Comparison of ENCODE assay signal across 8 mouse cellular contexts in genomic region chr4:21776091-21776945, GRCm38 (mm10). TPM values are rescaled to one million over a fixed set of nuclear protein-coding genes. Genes with fewer than 3 reads are reported as not detected.
A peak's percentile ranks its signal among the peaks of the same experiment; 100 is the strongest.
DNase-seq lines count a peak whose midpoint lies in the region; ATAC-seq lines count a peak whose summit lies in the region.

No protein-coding gene starts in this region.

- peak overlapping the region; percentile 86 for H3K9ac ChIP-seq in intestine, embryonic 15.5 days

- no peaks in the 10 kb centered on the region for H3K36me3 ChIP-seq in intestine, embryonic 15.5 days

- H3K4me2 ChIP-seq in intestine, embryonic 15.5 days (replicated peaks): peak overlapping the region; percentile 81

- no peaks in the 10 kb centered on the region for H3K9me3 ChIP-seq in intestine, embryonic 15.5 days

- intact Hi-C loops in left cerebral cortex, postnatal 14 days (cut with DNase I): no loop called here

- WGBS in intestine, embryonic 15.5 days: under 1% methylated on average over 46 of the region's 46 CpGs

- H3K4me3 ChIP-seq in intestine, embryonic 15.5 days (replicated peaks): peak overlapping the region; percentile 74

- peak; percentile 82 for DNase-seq in adrenal gland, adult 8-10 months
- peak; percentile 84 for DNase-seq in embryo, embryonic 11.5 days (ENCODE audit: low read depth, low spot score)
- peak; percentile 92 for DNase-seq in gastrocnemius, postnatal 25 days
- peak; percentile 89 to 90 for DNase-seq in left cerebral cortex, postnatal 14 days (ENCODE audit: low spot score in 2 of 2)
- DNase-seq in right cerebral cortex, postnatal 25 days: peak; percentile 89
- peak; percentile 87 to 91 for DNase-seq in urinary bladder, postnatal 36 days (ENCODE audit: low spot score in 2 of 2)

- peak; percentile 98 for ATAC-seq in intestine, embryonic 15.5 days
- peak; percentile 87 for ATAC-seq in megakaryocyte-erythroid progenitor cell, adult 5-6 weeks (replicated peaks; ENCODE audit: low FRiP score, low TSS enrichment, poor library complexity, severe bottlenecking)

- H3K4me1 ChIP-seq in intestine, embryonic 15.5 days (replicated peaks): peaks cover 5% of the 10 kb centered on the region; the same call in 1 of the 2 replicates

- no peaks in the 10 kb centered on the region for H3K27me3 ChIP-seq in intestine, embryonic 15.5 days (replicated peaks)

- peak overlapping the region; percentile 45; the same call in 1 of the 2 replicates for H3K27ac ChIP-seq in intestine, embryonic 15.5 days

RNA-seq across cellular contexts. Expression of gene Tstd3, which starts 9.3 kb away (rescaled TPM):
- 10 to 100 TPM in 2 of 4 experiments, 1 to 10 TPM in 2; 7.7 to 14.2 (median 9.8) TPM for total RNA-seq in adrenal gland, adult 8-10 months (2022)
- total RNA-seq in gastrocnemius, postnatal 25 days (2021): 10 to 100 TPM; 13.1 to 13.5 TPM
- 14.6 and 15.2 TPM in 2 replicates for polyA plus RNA-seq in intestine, embryonic 15.5 days (2015; fragmentation: Nextera tagmentation; extraction: Ambion mirVana)
- total RNA-seq in left cerebral cortex, postnatal 14 days (2021): 10 to 100 TPM; 17.9 to 18.6 TPM
- total RNA-seq in megakaryocyte-erythroid progenitor cell, adult 5-6 weeks (2014; fragmentation: Nextera tagmentation): 19.8 and 27.1 TPM in 2 replicates
- total RNA-seq in megakaryocyte-erythroid progenitor cell, adult 5-6 weeks (2017): 9.8 and 19.3 TPM in 2 replicates

RNA-seq across cellular contexts. Expression of gene Usp45, which starts 9.4 kb away (rescaled TPM):
- total RNA-seq in adrenal gland, adult 8-10 months (2022): 10 to 100 TPM; 20.7 to 32.5 (median 25.3) TPM
- 10 to 100 TPM; 17.2 to 17.4 TPM for total RNA-seq in gastrocnemius, postnatal 25 days (2021)
- polyA plus RNA-seq in intestine, embryonic 15.5 days (2015; fragmentation: Nextera tagmentation; extraction: Ambion mirVana): 7.0 and 7.6 TPM in 2 replicates
- 10 to 100 TPM; 36.7 to 42.9 TPM for total RNA-seq in left cerebral cortex, postnatal 14 days (2021)
- total RNA-seq in megakaryocyte-erythroid progenitor cell, adult 5-6 weeks (2014; fragmentation: Nextera tagmentation): 40.5 and 63.1 TPM in 2 replicates
- total RNA-seq in megakaryocyte-erythroid progenitor cell, adult 5-6 weeks (2017): 26.3 and 34.1 TPM in 2 replicates

RNA-seq across cellular contexts. Expression of gene Ccnc, which starts 48.8 kb away (rescaled TPM):
- 10 to 100 TPM; 20.6 to 29.6 (median 27.5) TPM for total RNA-seq in adrenal gland, adult 8-10 months (2022)
- 10 to 100 TPM in 1 of 2 experiments, 1 to 10 TPM in 1; 9.8 to 11.2 TPM for total RNA-seq in gastrocnemius, postnatal 25 days (2021)
- polyA plus RNA-seq in intestine, embryonic 15.5 days (2015; fragmentation: Nextera tagmentation; extraction: Ambion mirVana): 36.8 and 37.4 TPM in 2 replicates
- 10 to 100 TPM; 39.5 to 40.4 TPM for total RNA-seq in left cerebral cortex, postnatal 14 days (2021)
- 27.5 and 28.5 TPM in 2 replicates for total RNA-seq in megakaryocyte-erythroid progenitor cell, adult 5-6 weeks (2014; fragmentation: Nextera tagmentation)
- 38.9 and 41.7 TPM in 2 replicates for total RNA-seq in megakaryocyte-erythroid progenitor cell, adult 5-6 weeks (2017)

Comparison
In these comparisons a context has a peak if more than half of its experiments do, and no peak if none do; other contexts are left out.
1. Peak in every context shown above with its lines: DNase-seq, ATAC-seq, H3K4me3 ChIP-seq and H3K27ac ChIP-seq.